Mouse (Mus musculus) thymus, adult 18-20 months (tissue): ENCODE results near the gene Ntrk3.

ENCODE experiments used
- DNase-seq, 2 experiments: peaks; one replicate each; pipeline ENCODE4 v3.0.0; 2022; ENCODE audit warnings: mixed read lengths in 2 of 2

The Ntrk3 gene

GRCm38 (mm10) chr7:78439361-78440120 is 298.3 kb downstream of the Ntrk3 start:
- no peak for DNase-seq

GRCm38 (mm10) chr7:78433617-78434144 is 304.1 kb downstream of the Ntrk3 start:
- DNase-seq, result no peak

- DNase-seq, result no peak
These were observed 306.2 kb downstream of the Ntrk3 start for GRCm38 (mm10) chr7:78431611-78432010.

GRCm38 (mm10) chr7:78412172-78412571 is 325.6 kb downstream of the Ntrk3 start:
- DNase-seq, result no peak

- DNase-seq, result no peak
These were observed 327.8 kb downstream of the Ntrk3 start for GRCm38 (mm10) chr7:78409970-78410369.

- DNase-seq, result no peak
These were observed 331.0 kb downstream of the Ntrk3 start for GRCm38 (mm10) chr7:78406641-78407291.

GRCm38 (mm10) chr7:78404481-78404880 is 333.3 kb downstream of the Ntrk3 start:
- no peak for DNase-seq

- DNase-seq, result no peak
These were observed 335.3 kb downstream of the Ntrk3 start for GRCm38 (mm10) chr7:78402495-78402894.

- no peak for DNase-seq
These were observed 337.6 kb downstream of the Ntrk3 start for GRCm38 (mm10) chr7:78400219-78400618.

- no peak for DNase-seq
These were observed 339.4 kb downstream of the Ntrk3 start for GRCm38 (mm10) chr7:78398377-78398776.

GRCm38 (mm10) chr7:78397215-78397614 is 340.6 kb downstream of the Ntrk3 start:
- DNase-seq, result no peak

GRCm38 (mm10) chr7:78390019-78390418 is 347.8 kb downstream of the Ntrk3 start:
- no peak for DNase-seq

- DNase-seq, result no peak
These were observed 349.7 kb downstream of the Ntrk3 start for GRCm38 (mm10) chr7:78388101-78388500.

- DNase-seq, result no peak
These were observed 351.8 kb downstream of the Ntrk3 start for GRCm38 (mm10) chr7:78385971-78386370.

GRCm38 (mm10) chr7:78384111-78384510 is 353.7 kb downstream of the Ntrk3 start:
- no peak for DNase-seq

- DNase-seq, result no peak
These were observed 355.7 kb downstream of the Ntrk3 start for GRCm38 (mm10) chr7:78382126-78382525.

- DNase-seq, result no peak
These were observed 358.0 kb downstream of the Ntrk3 start for GRCm38 (mm10) chr7:78379784-78380183.

GRCm38 (mm10) chr7:78378306-78378705 is 359.5 kb downstream of the Ntrk3 start:
- DNase-seq, result no peak

GRCm38 (mm10) chr7:78376875-78377274 is 360.9 kb downstream of the Ntrk3 start:
- DNase-seq, result no peak

- DNase-seq, result no peak
These were observed 376.2 kb downstream of the Ntrk3 start for GRCm38 (mm10) chr7:78361341-78362309.

GRCm38 (mm10) chr7:78347464-78347863 is 390.3 kb downstream of the Ntrk3 start:
- no peak for DNase-seq

GRCm38 (mm10) chr7:78333422-78333821 is 404.4 kb downstream of the Ntrk3 start:
- no peak for DNase-seq

GRCm38 (mm10) chr7:78328301-78328700 is 409.5 kb downstream of the Ntrk3 start:
- DNase-seq, result no peak
